Mouse (Mus musculus) MEL (cell line): ENCODE data around the gene Ppp4r3a. TPM values are rescaled to one million over a fixed set of nuclear protein-coding genes. Genes with fewer than 3 reads are reported as not detected.
A peak's percentile ranks its signal among the peaks of the same experiment; 100 is the strongest.

Experiments used
- DNase-seq: peaks from one replicate; pipeline ENCODE4 v3.0.0; 2011; ENCODE audit warnings: low read depth, low spot score
- H3K27ac ChIP-seq: 2 replicates; pipeline ENCODE4 v1.5.1; 2012; ENCODE audit warnings: low read depth, mild to moderate bottlenecking, control low read depth, low read length, moderate library complexity; ENCODE audit not compliant: control insufficient read depth
- H3K27me3 ChIP-seq, 2 experiments: fragments of 150-350 bp in 1 of 2; sonication (generic) in 1 of 2; 2 replicates each; pipeline ENCODE4 v1.6.1; 2012; ENCODE audit warnings: low read length in 2 of 2, mild to moderate bottlenecking in 2 of 2, improper control_type of control experiment in 1 of 2, moderate library complexity in 1 of 2; ENCODE audit not compliant: insufficient read depth in 2 of 2, control insufficient read depth in 1 of 2
- H3K36me3 ChIP-seq, 2 experiments: 2 replicates each; pipeline ENCODE4 v1.6.1; 2012 to 2014; ENCODE audit warnings: low read length in 2 of 2, improper control_type of control experiment in 1 of 2, inconsistent platforms in 1 of 2, mild to moderate bottlenecking in 1 of 2; ENCODE audit not compliant: insufficient read depth in 2 of 2, control insufficient read depth in 1 of 2
- H3K4me1 ChIP-seq, 2 experiments: fragments of 150-350 bp in 1 of 2; sonication (generic) in 1 of 2; 2 replicates each; pipeline ENCODE4 v1.6.1; 2012; ENCODE audit warnings: low read length in 2 of 2, improper control_type of control experiment in 1 of 2, mild to moderate bottlenecking in 1 of 2; ENCODE audit not compliant: insufficient read depth in 2 of 2, control insufficient read depth in 1 of 2
- H3K4me3 ChIP-seq, 2 experiments: fragments of 150-350 bp in 1 of 2; sonication (generic) in 1 of 2; 2 replicates each; pipeline ENCODE4 v1.5.1; 2012; ENCODE audit warnings: low read depth in 2 of 2, low read length in 2 of 2, mild to moderate bottlenecking in 2 of 2, moderate library complexity in 2 of 2, control low read depth in 1 of 2, improper control_type of control experiment in 1 of 2; ENCODE audit not compliant: control insufficient read depth in 1 of 2, insufficient read depth in 1 of 2
- H3K79me2 ChIP-seq: 2 replicates; pipeline ENCODE4 v1.6.1; 2012; ENCODE audit warnings: mild to moderate bottlenecking, low read length, moderate library complexity; ENCODE audit not compliant: control insufficient read depth, poor library complexity, insufficient read depth
- H3K9ac ChIP-seq: 2 replicates; pipeline ENCODE4 v1.6.1; 2012; ENCODE audit warnings: low read depth, mild to moderate bottlenecking, control low read depth, low read length, moderate library complexity; ENCODE audit not compliant: control insufficient read depth, poor library complexity, severe bottlenecking
- H3K9me3 ChIP-seq: fragments of 150-350 bp; sonication (generic); replicated peaks from 2 replicates; pipeline ENCODE4 v1.6.1; 2012; ENCODE audit warnings: mild to moderate bottlenecking, low read length, improper control_type of control experiment, moderate library complexity; ENCODE audit not compliant: insufficient read depth
- EP300 ChIP-seq, 2 experiments: IDR thresholded peaks; 2 replicates each; pipeline ENCODE4 v1.6.1; 2011; ENCODE audit warnings: improper control_type of control experiment in 2 of 2, low read length in 2 of 2, low read depth in 1 of 2, mild to moderate bottlenecking in 1 of 2
- ETS1 ChIP-seq: IDR thresholded peaks from 2 replicates; pipeline ENCODE4 v1.6.1; 2012; ENCODE audit warnings: low read depth, mild to moderate bottlenecking, inconsistent platforms, low read length, improper control_type of control experiment, moderate library complexity
- GABPA ChIP-seq: IDR thresholded peaks from 2 replicates; pipeline ENCODE4 v1.6.1; 2012; ENCODE audit warnings: low read depth, mild to moderate bottlenecking, inconsistent platforms, low read length, improper control_type of control experiment, moderate library complexity
- GATA1 ChIP-seq: IDR thresholded peaks from 2 replicates; pipeline ENCODE4 v1.6.1; 2011; ENCODE audit warnings: low read depth, low read length, improper control_type of control experiment
- JUND ChIP-seq: IDR thresholded peaks from 2 replicates; pipeline ENCODE4 v1.6.1; 2011; ENCODE audit warnings: low read depth, mild to moderate bottlenecking, improper control_type of control experiment, low read length
- MEF2A ChIP-seq: IDR thresholded peaks from 2 replicates; pipeline ENCODE4 v1.6.1; 2014; ENCODE audit warnings: low read depth, mild to moderate bottlenecking, inconsistent platforms, low read length, improper control_type of control experiment; ENCODE audit not compliant: poor library complexity, insufficient replicate concordance, severe bottlenecking; ENCODE audit errors: extremely low read depth
- MYC ChIP-seq: IDR thresholded peaks from 2 replicates; pipeline ENCODE4 v1.6.1; 2011; ENCODE audit warnings: low read depth, mild to moderate bottlenecking, low read length, improper control_type of control experiment, moderate library complexity
- POLR2AphosphoS5 ChIP-seq: IDR thresholded peaks from 2 replicates; pipeline ENCODE4 v1.6.1; 2012; ENCODE audit warnings: low read depth, borderline replicate concordance, mild to moderate bottlenecking, inconsistent platforms, low read length, moderate library complexity, mixed read lengths
- RCOR1 ChIP-seq: IDR thresholded peaks from 2 replicates; pipeline ENCODE4 v1.6.1; 2012; ENCODE audit warnings: low read depth, mild to moderate bottlenecking, inconsistent platforms, low read length, improper control_type of control experiment
- TAL1 ChIP-seq: IDR thresholded peaks from 2 replicates; pipeline ENCODE4 v1.6.1; 2012; ENCODE audit warnings: mild to moderate bottlenecking, inconsistent platforms, low read length, moderate library complexity, mixed read lengths
- TBP ChIP-seq: IDR thresholded peaks from 2 replicates; pipeline ENCODE4 v1.8.0; 2011; ENCODE audit warnings: low read depth, low read length, improper control_type of control experiment
- TCF12 ChIP-seq: IDR thresholded peaks from 2 replicates; pipeline ENCODE4 v1.6.1; 2014; ENCODE audit warnings: low read depth, mild to moderate bottlenecking, inconsistent platforms, low read length, improper control_type of control experiment, moderate library complexity
- UBTF ChIP-seq: IDR thresholded peaks from 2 replicates; pipeline ENCODE4 v1.6.1; 2012; ENCODE audit warnings: low read depth, mild to moderate bottlenecking, inconsistent platforms, low read length, improper control_type of control experiment, moderate library complexity, borderline replicate concordance; ENCODE audit not compliant: insufficient read depth
- USF1 ChIP-seq: IDR thresholded peaks from 2 replicates; pipeline ENCODE4 v1.6.1; 2014; ENCODE audit warnings: low read depth, mild to moderate bottlenecking, inconsistent platforms, low read length, improper control_type of control experiment, moderate library complexity
- USF2 ChIP-seq, 2 experiments: IDR thresholded peaks; 2 replicates each; pipeline ENCODE4 v1.6.1; 2011 to 2012; ENCODE audit warnings: improper control_type of control experiment in 2 of 2, low read length in 2 of 2, borderline replicate concordance in 1 of 2, inconsistent platforms in 1 of 2, low read depth in 1 of 2, mild to moderate bottlenecking in 1 of 2; ENCODE audit not compliant: insufficient read depth in 1 of 2
- ZC3H11A ChIP-seq: IDR thresholded peaks from 2 replicates; pipeline ENCODE4 v1.6.1; 2012; ENCODE audit warnings: low read depth, mild to moderate bottlenecking, inconsistent platforms, low read length, improper control_type of control experiment
- ZMIZ1 ChIP-seq: IDR thresholded peaks from 2 replicates; pipeline ENCODE4 v1.6.1; 2012; ENCODE audit warnings: low read depth, mild to moderate bottlenecking, inconsistent platforms, low read length, improper control_type of control experiment, moderate library complexity
- polyA plus RNA-seq, 2 experiments: library from polyadenylated mRNA; stranded (reverse) in 1 of 2; unstranded in 1 of 2; fragments of >175 nt in 1 of 2; fragments of >200 nt in 1 of 2; gene quantifications; 2 replicates each; pipeline versions ENCODE4 v1.2.1 to v1.2.4; 2012; ENCODE audit warnings: low replicate concordance in 2 of 2, low read depth in 1 of 2; ENCODE audit not compliant: insufficient read length in 2 of 2, insufficient read depth in 1 of 2, missing spikeins in 1 of 2
- total RNA-seq: library from RNA; depleted of rRNA; stranded (reverse); fragments of 300-350 nt; gene quantifications from 2 replicates; pipeline ENCODE4 v1.2.3, GENCODE M21; 2012

Ppp4r3a gene
- total and polyA plus RNA-seq, 3 experiments: 48.5 to 701 (median 61.2) TPM

DNA sequence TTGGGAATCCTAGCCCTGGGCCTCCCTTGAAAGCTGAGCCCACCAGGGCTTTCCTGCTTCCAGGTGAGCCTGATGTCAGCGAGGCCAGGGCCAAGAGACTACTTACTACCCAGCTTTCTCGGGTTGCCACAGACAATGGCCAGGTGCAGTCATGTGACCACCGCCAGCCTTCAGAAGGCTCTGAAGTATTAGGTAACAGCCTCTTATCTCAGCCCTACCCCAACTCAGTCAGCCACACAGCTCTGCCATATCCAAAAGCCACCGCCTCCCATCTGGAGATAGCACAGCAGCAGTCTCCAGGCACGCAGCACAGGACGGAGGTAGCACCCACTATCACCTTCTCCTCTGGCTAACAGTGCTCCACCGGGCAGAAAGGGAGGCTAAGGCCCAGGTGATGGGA, 58.1 kb downstream of the Ppp4r3a start:
- Histone ChIP-seq H3K4me1 (peaks cover 11 to 33% of the 10 kb centered on the region in 2 experiments; a peak in 3 of 4 replicates), H3K27me3 (no peaks in the 10 kb centered on the region), H3K27ac (peak overlapping the region; percentile 67), H3K79me2 (peaks cover 24% of the 10 kb centered on the region), H3K9me3 (no peaks in the 10 kb centered on the region), H3K9ac (peak overlapping the region; percentile 18; the same call in 1 of the 2 replicates), H3K4me3 (0 out of 4 replicates have a peak overlapping the region, but pooled peaks of 1 of the 2 experiments have one; percentile 8), H3K36me3 (peaks cover 0 to 25% of the 10 kb centered on the region in 2 experiments; a peak in 2 of 4 replicates)
- peak; percentile 67 for TF ChIP-seq TCF12
- TF ChIP-seq JUND: no peak
- peak; percentile 77 for TF ChIP-seq GATA1
- peak; percentile 79 for TF ChIP-seq ETS1
- peak; percentile 63 for TF ChIP-seq TAL1
- TF ChIP-seq MEF2A: no peak
- TF ChIP-seq MYC: no peak
- TF ChIP-seq USF2 (IDR thresholded peaks at IDR 0.05; ENCODE audit: borderline replicate concordance in 1 of 2, insufficient read depth in 1 of 2, low read depth in 1 of 2, low read length in 2 of 2): peak in 1 of 2 experiments; percentile 70; a peak in 3 of 4 replicates
- peak; percentile 35 to 69; a peak in 2 of 4 replicates for TF ChIP-seq EP300 (IDR thresholded peaks at IDR 0.05; ENCODE audit: low read depth in 1 of 2, low read length in 2 of 2)
- TF ChIP-seq USF1: peak; percentile 94
- peak; percentile 85 for DNase-seq

- TF ChIP-seq RCOR1: no peak
- no peak for TF ChIP-seq UBTF
- no peak for TF ChIP-seq EP300 (IDR thresholded peaks at IDR 0.05; ENCODE audit: low read depth in 1 of 2, low read length in 2 of 2)
- no peak for TF ChIP-seq ZMIZ1
- TF ChIP-seq ZC3H11A: no peak
- TF ChIP-seq TBP: no peak
- TF ChIP-seq POLR2AphosphoS5: no peak
- no peak for TF ChIP-seq GABPA
- TF ChIP-seq, all 39 proteins: peak for 0
- DNase-seq: no peak
- Histone ChIP-seq H3K9ac (no peak overlapping the region), H3K27ac (peak overlapping the region; percentile 67), H3K79me2 (peaks cover 24% of the 10 kb centered on the region), H3K36me3 (peaks cover 0 to 25% of the 10 kb centered on the region in 2 experiments; a peak in 3 of 4 replicates), H3K9me3 (no peaks in the 10 kb centered on the region), H3K27me3 (no peaks in the 10 kb centered on the region), H3K4me1 (peaks cover 11 to 33% of the 10 kb centered on the region in 2 experiments; a peak in 3 of 4 replicates), H3K4me3 (no peak overlapping the region)
Observed at GRCm38 (mm10) chr12:101024824-101025223, 58.7 kb downstream of the Ppp4r3a start.
